Comparison of ENCODE assay signal across 21 mouse cellular contexts in the genomic region with DNA sequence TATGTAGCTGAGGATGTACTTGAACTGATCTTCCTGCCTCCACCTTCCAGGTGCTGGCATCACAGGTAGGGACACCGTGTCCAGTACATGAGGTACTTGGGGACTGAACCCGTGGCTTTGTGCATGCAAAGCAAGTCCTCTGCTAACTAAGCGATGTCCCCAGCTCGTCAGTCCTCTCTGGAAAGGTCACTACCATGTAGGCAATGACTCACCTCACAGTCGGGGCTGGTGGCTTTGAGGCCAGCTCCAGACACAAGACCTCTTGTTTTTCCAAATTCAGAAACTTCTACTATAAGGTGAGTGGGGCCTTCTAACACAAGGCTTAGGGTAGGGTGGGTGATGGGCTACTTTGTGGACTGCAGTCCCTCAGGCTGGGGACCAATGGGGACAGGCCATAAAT. TPM values are rescaled to one million over a fixed set of nuclear protein-coding genes. Genes with fewer than 3 reads are reported as not detected.
DNase-seq lines count a peak whose midpoint lies in the region; ATAC-seq lines count a peak whose summit lies in the region.
"Had no signal": no experiment of that assay in that cellular context is flagged by ENCODE, and none has a peak within 500 bp of the region (broad histone marks: within the 10 kb centered on the region; RNA-seq: fewer than 3 reads in every experiment).

No protein-coding gene starts in this region.

- no peak overlapping the region for H3K4me2 ChIP-seq in heart, embryonic 11.5 days
- H3K4me2 ChIP-seq in limb, embryonic 12.5 days = no peak overlapping the region
- H3K4me2 ChIP-seq: embryonic facial prominence, embryonic 12.5 days; forebrain, embryonic 12.5 days; forebrain, embryonic 15.5 days; hindbrain, embryonic 14.5 days had no signal

- H3K4me3 ChIP-seq in heart, embryonic 11.5 days (ENCODE audit: low read depth, low read length) = no peak overlapping the region
- no peak overlapping the region for H3K4me3 ChIP-seq in limb, embryonic 12.5 days (replicated peaks)
- no peak overlapping the region for H3K4me3 ChIP-seq in limb, embryonic 10.5 days
- H3K4me3 ChIP-seq: embryonic facial prominence, embryonic 12.5 days; erythroblast, embryonic 14.5 days; forebrain, embryonic 12.5 days; forebrain, embryonic 15.5 days had no signal

- intact Hi-C loops in heart, postnatal 36 days (cut with DNase I) = no loop called here

- H3K4me1 ChIP-seq in heart, embryonic 11.5 days (ENCODE audit: control insufficient read depth, insufficient read depth, low read length) = peaks cover 50% of the 10 kb centered on the region
- H3K4me1 ChIP-seq in limb, embryonic 12.5 days (replicated peaks) = peaks cover 49% of the 10 kb centered on the region
- peaks cover 55% of the 10 kb centered on the region for H3K4me1 ChIP-seq in limb, embryonic 10.5 days

- no peak for ATAC-seq in heart, embryonic 11.5 days (replicated peaks; ENCODE audit: insufficient number of reproducible peaks, low FRiP score, low TSS enrichment)
- ATAC-seq in limb, embryonic 12.5 days (ENCODE audit: insufficient number of reproducible peaks, insufficient read depth, low FRiP score, low TSS enrichment, low read depth) = no peak
- ATAC-seq: CD4-positive, CD25-positive, alpha-beta regulatory T cell, adult 4 months; forebrain, embryonic 15.5 days; inflammation-experienced regulatory T-cells, adult 6 months had no signal

- no peak overlapping the region for H3K9ac ChIP-seq in heart, embryonic 11.5 days (ENCODE audit: low read depth, low read length)
- no peak overlapping the region for H3K9ac ChIP-seq in limb, embryonic 12.5 days (replicated peaks)
- H3K9ac ChIP-seq: embryonic facial prominence, embryonic 12.5 days; forebrain, embryonic 12.5 days; forebrain, embryonic 15.5 days; hindbrain, embryonic 14.5 days had no signal

- WGBS in heart, embryonic 11.5 days (ENCODE audit: insufficient replicate concordance) = 79% methylated on average over 5 of the region's 5 CpGs
- 86% methylated on average over 5 of the region's 5 CpGs for WGBS in limb, embryonic 12.5 days
- WGBS in limb, embryonic 10.5 days = 88% methylated on average over 5 of the region's 5 CpGs

- peak; percentile 60 for DNase-seq in adrenal gland, postnatal 14 days
- no peak for DNase-seq in adrenal gland, postnatal 4 days (ENCODE audit: low spot score in 2 of 2)
- DNase-seq in heart, postnatal 36 days = no peak
- DNase-seq in limb, embryonic 10.5 days (ENCODE audit: low spot score) = no peak
- DNase-seq: cerebellum, adult 18-20 months; cerebellum, adult 9-10 months; cerebellum, postnatal 14 days; gastrocnemius, postnatal 25 days; heart, adult 18-20 months; heart, postnatal 4 days; kidney, adult 18-20 months had no signal

- H3K36me3 ChIP-seq in heart, embryonic 11.5 days (ENCODE audit: control insufficient read depth, insufficient read depth, low read length) = peaks cover 29% of the 10 kb centered on the region
- peaks cover 96% of the 10 kb centered on the region for H3K36me3 ChIP-seq in limb, embryonic 12.5 days
- H3K36me3 ChIP-seq in limb, embryonic 10.5 days = peaks cover 100% of the 10 kb centered on the region
- H3K36me3 ChIP-seq: forebrain, embryonic 12.5 days; forebrain, embryonic 15.5 days had no signal

- peak overlapping the region; percentile 29; the same call in 1 of the 2 replicates for H3K27ac ChIP-seq in heart, embryonic 11.5 days (ENCODE audit: low read depth, low read length)
- 0 out of 2 replicates have a peak overlapping the region, but pooled peaks have one; percentile 12 for H3K27ac ChIP-seq in limb, embryonic 12.5 days
- H3K27ac ChIP-seq in limb, embryonic 10.5 days = no peak overlapping the region
- H3K27ac ChIP-seq: embryonic facial prominence, embryonic 12.5 days; forebrain, embryonic 15.5 days; hindbrain, embryonic 14.5 days; hindbrain, postnatal 0 days had no signal

- H3K27me3 ChIP-seq in heart, embryonic 11.5 days (ENCODE audit: control insufficient read depth, insufficient read depth, low read length) = no peaks in the 10 kb centered on the region
- no peaks in the 10 kb centered on the region for H3K27me3 ChIP-seq in limb, embryonic 12.5 days
- no peaks in the 10 kb centered on the region for H3K27me3 ChIP-seq in limb, embryonic 10.5 days (ENCODE audit: low read depth, poor library complexity, severe bottlenecking)
- H3K27me3 ChIP-seq: embryonic facial prominence, embryonic 12.5 days; forebrain, embryonic 12.5 days; forebrain, embryonic 15.5 days had no signal

- H3K9me3 ChIP-seq in heart, embryonic 11.5 days (replicated peaks; ENCODE audit: control insufficient read depth, low read length) = no peaks in the 10 kb centered on the region
- H3K9me3 ChIP-seq in limb, embryonic 12.5 days = no peaks in the 10 kb centered on the region
- no peaks in the 10 kb centered on the region for H3K9me3 ChIP-seq in limb, embryonic 10.5 days (replicated peaks)
- H3K9me3 ChIP-seq: embryonic facial prominence, embryonic 12.5 days; forebrain, embryonic 12.5 days; forebrain, embryonic 15.5 days had no signal

RNA-seq across cellular contexts. Expression of a gene that starts 21.8 kb away (rescaled TPM):
- 11.1 and 12.0 TPM in 2 replicates for total RNA-seq in adrenal gland, postnatal 14 days (2021)
- 10 to 100 TPM; 28.8 to 32.9 TPM for total RNA-seq in adrenal gland, postnatal 4 days (2021)
- 30.5 and 31.6 TPM in 2 replicates for polyA plus RNA-seq in heart, embryonic 11.5 days (2014; fragmentation: Nextera tagmentation; extraction: Ambion mirVana)
- total RNA-seq in heart, postnatal 36 days (2021) = 10 to 100 TPM; 11.4 to 16.3 TPM
- 23.5 and 23.9 TPM in 2 replicates for polyA plus RNA-seq in limb, embryonic 12.5 days (2016; fragmentation: Nextera tagmentation; extraction: Ambion mirVana)
- 10.9 and 11.4 TPM in 2 replicates for polyA plus RNA-seq in limb, embryonic 10.5 days (2016; fragmentation: Nextera tagmentation; extraction: Ambion mirVana)
- polyA plus RNA-seq: inflammation-experienced regulatory T-cells, adult 6 months had no signal
